Mouse (Mus musculus): ENCODE measurements around the gene Gm10803. TPM values are rescaled to one million over a fixed set of nuclear protein-coding genes. Genes with fewer than 3 reads are reported as not detected.
"Not testable (repeated sequence)": the region's sequence is repeated elsewhere in the genome, so short reads cannot be mapped to it uniquely, and the experiment has no call there.

The Gm10803 gene
- total RNA-seq (2021) = not detected
- long read RNA-seq, experiment 1 = 0 reads
- long read RNA-seq, experiment 2 = 0 reads

GRCm38 (mm10) chr2:93560268-93560667 is at the start of gene Gm10803:
TSS of gene Gm10803 (plus strand) at chr2:93560568.
- not testable (repeated sequence) for DNase-seq

- no peak for DNase-seq
Measured at GRCm38 (mm10) chr2:93510839-93511238, 49.5 kb upstream of the Gm10803 start.

GRCm38 (mm10) chr2:93512130-93512529 is 48.2 kb upstream of the Gm10803 start:
- DNase-seq = no peak

- DNase-seq = no peak
Measured at GRCm38 (mm10) chr2:93515246-93515645, 45.1 kb upstream of the Gm10803 start.

GRCm38 (mm10) chr2:93521042-93521441 is 39.3 kb upstream of the Gm10803 start:
- DNase-seq = no peak

GRCm38 (mm10) chr2:93521571-93521970 is 38.8 kb upstream of the Gm10803 start:
- no peak for DNase-seq

GRCm38 (mm10) chr2:93522005-93522404 is 38.4 kb upstream of the Gm10803 start:
- DNase-seq = no peak

- DNase-seq = no peak
Measured at GRCm38 (mm10) chr2:93525033-93525762, 35.2 kb upstream of the Gm10803 start.

GRCm38 (mm10) chr2:93529602-93530001 is 30.8 kb upstream of the Gm10803 start:
- DNase-seq = no peak

GRCm38 (mm10) chr2:93533891-93534290 is 26.5 kb upstream of the Gm10803 start:
- no peak for DNase-seq

- DNase-seq = no peak
Measured at GRCm38 (mm10) chr2:93537385-93537967, 22.9 kb upstream of the Gm10803 start.

GRCm38 (mm10) chr2:93538140-93538539 is 22.2 kb upstream of the Gm10803 start:
- no peak for DNase-seq

GRCm38 (mm10) chr2:93541771-93542170 is 18.6 kb upstream of the Gm10803 start:
- no peak for DNase-seq

- no peak for DNase-seq
Measured at GRCm38 (mm10) chr2:93552676-93553521, 7.5 kb upstream of the Gm10803 start.

- no peak for DNase-seq
Measured at GRCm38 (mm10) chr2:93553905-93554304, 6.5 kb upstream of the Gm10803 start.

- no peak for DNase-seq
Measured at GRCm38 (mm10) chr2:93565647-93566046, 5.3 kb downstream of the Gm10803 start.

- peak; percentile 73 for DNase-seq
Measured at GRCm38 (mm10) chr2:93567675-93568074, 7.3 kb downstream of the Gm10803 start.

GRCm38 (mm10) chr2:93572565-93572964 is 12.2 kb downstream of the Gm10803 start:
- peak; percentile 22 for DNase-seq

- no peak for DNase-seq
Measured at GRCm38 (mm10) chr2:93581271-93581670, 20.9 kb downstream of the Gm10803 start.

- DNase-seq = no peak
Measured at GRCm38 (mm10) chr2:93585821-93586220, 25.5 kb downstream of the Gm10803 start.

GRCm38 (mm10) chr2:93587446-93587845 is 27.1 kb downstream of the Gm10803 start:
- DNase-seq = no peak

GRCm38 (mm10) chr2:93589875-93590274 is 29.5 kb downstream of the Gm10803 start:
- DNase-seq = no peak

- DNase-seq = no peak
Measured at GRCm38 (mm10) chr2:93591706-93592105, 31.3 kb downstream of the Gm10803 start.
